Mouse (Mus musculus): ENCODE results near the gene C2cd5. TPM values are rescaled to one million over a fixed set of nuclear protein-coding genes. Genes with fewer than 3 reads are reported as not detected.

The C2cd5 gene
- total and polyA plus RNA-seq, 3 experiments = 19.1 to 22.3 (median 19.7) TPM

- dilution Hi-C loops (cut with MboI; ENCODE audit: extremely low pct_ligation_motif_present, extremely low pct_unique_long_range_greater_than_20kb, low sequenced_read_pairs) (no loop called here), in situ Hi-C loops (cut with MboI; ENCODE audit: low pct_ligation_motif_present, low pct_unique_long_range_greater_than_20kb, low sequenced_read_pairs) (no loop called here)
- H3K9ac ChIP-seq (ENCODE audit: insufficient read depth, low read depth) = no peak overlapping the region
- DNase-seq (ENCODE audit: extremely low read depth) = no peak
- no peaks in the 10 kb centered on the region for H3K79me2 ChIP-seq (replicated peaks; ENCODE audit: control insufficient read depth, extremely low read depth, insufficient read depth, poor library complexity, severe bottlenecking)
- H3K27me3 ChIP-seq (replicated peaks) = no peaks in the 10 kb centered on the region
- H3K27ac ChIP-seq (ENCODE audit: insufficient read depth, low read depth) = no peak overlapping the region
- no peak overlapping the region for H3K4me2 ChIP-seq (ENCODE audit: insufficient read depth, low read depth, poor library complexity, severe bottlenecking)
- H3K9me3 ChIP-seq (replicated peaks; ENCODE audit: low read length) = peaks cover 3% of the 10 kb centered on the region
- H3K4me3 ChIP-seq (replicated peaks in 1 of 3; ENCODE audit: low read depth in 2 of 3, low read length in 2 of 3, poor library complexity in 1 of 3) = no peak overlapping the region
- no peaks in the 10 kb centered on the region for H3K36me3 ChIP-seq (replicated peaks in 1 of 2; ENCODE audit: control insufficient read depth in 1 of 2, insufficient read depth in 1 of 2, low read length in 1 of 2)
- TF ChIP-seq RAD21 (IDR thresholded peaks at IDR 0.05; ENCODE audit: low read depth, low read length) (no peak), CHD1 (IDR thresholded peaks at IDR 0.05; ENCODE audit: low read depth, low read length) (no peak), UBTF (IDR thresholded peaks at IDR 0.05; ENCODE audit: low read depth, low read length) (no peak), ZMIZ1 (IDR thresholded peaks at IDR 0.05; ENCODE audit: low read depth, low read length) (no peak), TCF12 (IDR thresholded peaks at IDR 0.05; ENCODE audit: low read depth, low read length) (no peak), BHLHE40 (IDR thresholded peaks at IDR 0.05; ENCODE audit: low read depth, low read length) (no peak), SIN3A (IDR thresholded peaks at IDR 0.05; ENCODE audit: low read length) (no peak), JUN (IDR thresholded peaks at IDR 0.05; ENCODE audit: insufficient read depth, low read depth, low read length) (no peak), MXI1 (IDR thresholded peaks at IDR 0.05; ENCODE audit: low read depth, low read length) (no peak), USF2 (conservative IDR thresholded peaks at IDR 0.05; ENCODE audit: low read depth, low read length) (no peak)
- peaks cover 4 to 9% of the 10 kb centered on the region in 2 experiments; a peak in 3 of 4 replicates for H3K4me1 ChIP-seq (ENCODE audit: control insufficient read depth in 1 of 2, insufficient read depth in 2 of 2)
These were observed 29.5 kb upstream of the C2cd5 start for GRCm38 (mm10) chr6:143129466-143129865.

GRCm38 (mm10) chr6:143125721-143126120, 25.8 kb upstream of the C2cd5 start:
- Histone ChIP-seq H3K27ac (ENCODE audit: insufficient read depth, low read depth) (no peak overlapping the region), H3K36me3 (replicated peaks in 1 of 2; ENCODE audit: control insufficient read depth in 1 of 2, insufficient read depth in 1 of 2, low read length in 1 of 2) (no peaks in the 10 kb centered on the region), H3K4me3 (replicated peaks in 1 of 3; ENCODE audit: low read depth in 2 of 3, low read length in 2 of 3, poor library complexity in 1 of 3) (no peak overlapping the region), H3K4me2 (ENCODE audit: insufficient read depth, low read depth, poor library complexity, severe bottlenecking) (no peak overlapping the region), H3K79me2 (replicated peaks; ENCODE audit: control insufficient read depth, extremely low read depth, insufficient read depth, poor library complexity, severe bottlenecking) (no peaks in the 10 kb centered on the region), H3K4me1 (ENCODE audit: control insufficient read depth in 1 of 2, insufficient read depth in 2 of 2) (0 out of 4 replicates have a peak, but pooled peaks cover 0 to 2% of the 10 kb centered on the region in 2 experiments), H3K27me3 (replicated peaks) (no peaks in the 10 kb centered on the region), H3K9ac (ENCODE audit: insufficient read depth, low read depth) (no peak overlapping the region), H3K9me3 (replicated peaks; ENCODE audit: low read length) (peaks cover 2% of the 10 kb centered on the region)
- dilution Hi-C loops (cut with MboI; ENCODE audit: extremely low pct_ligation_motif_present, extremely low pct_unique_long_range_greater_than_20kb, low sequenced_read_pairs) = no loop called here
- in situ Hi-C loops (cut with MboI; ENCODE audit: low pct_ligation_motif_present, low pct_unique_long_range_greater_than_20kb, low sequenced_read_pairs) = no loop called here
- TF ChIP-seq USF2 (conservative IDR thresholded peaks at IDR 0.05; ENCODE audit: low read depth, low read length) = 0 out of 2 replicates have a peak, but pooled peaks have one; percentile 16
- no peak for TF ChIP-seq TCF12 (IDR thresholded peaks at IDR 0.05; ENCODE audit: low read depth, low read length)
- no peak for TF ChIP-seq NELFE (IDR thresholded peaks at IDR 0.05; ENCODE audit: low read depth, low read length)
- TF ChIP-seq ZNF384 (IDR thresholded peaks at IDR 0.05; ENCODE audit: low read depth, low read length) = no peak
- no peak for TF ChIP-seq MAX (IDR thresholded peaks at IDR 0.05; ENCODE audit: low read length)
- TF ChIP-seq MYC (IDR thresholded peaks at IDR 0.05; ENCODE audit: low read depth, low read length) = 0 out of 2 replicates have a peak, but pooled peaks have one; percentile 36
- no peak for TF ChIP-seq MXI1 (IDR thresholded peaks at IDR 0.05; ENCODE audit: low read depth, low read length)
- DNase-seq (ENCODE audit: extremely low read depth) = no peak

Data from CH12.LX (cell line).